Mouse (Mus musculus) C2C12 (cell line): Measurements from ENCODE around the gene Frmd4b.

Experiments used
- CTCF ChIP-seq: IDR thresholded peaks from one replicate; pipeline ENCODE4 v1.5.1; 2011; ENCODE audit not compliant: control insufficient read depth, insufficient read depth, insufficient read length
- MYOG ChIP-seq: IDR thresholded peaks from one replicate; pipeline ENCODE4 v1.6.1; 2011; ENCODE audit not compliant: control insufficient read depth, insufficient read length; ENCODE audit errors: extremely low read depth
- USF1 ChIP-seq: IDR thresholded peaks from one replicate; pipeline ENCODE4 v1.6.1; 2011; ENCODE audit warnings: low read depth, mild to moderate bottlenecking, control low read depth, moderate library complexity

DNA sequence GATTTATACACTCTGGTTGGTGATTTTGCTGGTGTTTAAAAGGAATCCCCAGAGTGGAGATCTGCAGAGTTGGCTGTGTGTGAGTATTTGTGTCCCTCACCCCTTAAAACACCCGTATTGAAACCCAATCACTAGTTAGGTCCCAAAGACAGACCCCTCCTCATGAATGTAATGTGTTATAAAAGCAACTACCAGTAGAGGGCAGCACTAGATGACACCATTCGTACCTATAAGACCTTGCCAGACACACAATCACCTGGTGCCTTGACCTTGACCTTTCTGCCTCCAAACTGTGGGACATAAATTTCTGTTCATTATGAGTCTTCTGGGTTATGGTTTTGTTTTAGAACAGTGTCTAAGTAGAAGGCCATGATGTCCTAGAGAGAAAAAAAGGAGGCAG is 96.8 kb downstream of the Frmd4b start:
- TF ChIP-seq CTCF (no peak), MYOG (no peak), USF1 (no peak)
